Mouse (Mus musculus): ENCODE results near the gene Klrb1b. TPM values are rescaled to one million over a fixed set of nuclear protein-coding genes. Genes with fewer than 3 reads are reported as not detected.
"Not testable (repeated sequence)": the region's sequence is repeated elsewhere in the genome, so short reads cannot be mapped to it uniquely, and the experiment has no call there.

Gene Klrb1b
- polyA plus RNA-seq, 1 experiment, result not detected

DNA sequence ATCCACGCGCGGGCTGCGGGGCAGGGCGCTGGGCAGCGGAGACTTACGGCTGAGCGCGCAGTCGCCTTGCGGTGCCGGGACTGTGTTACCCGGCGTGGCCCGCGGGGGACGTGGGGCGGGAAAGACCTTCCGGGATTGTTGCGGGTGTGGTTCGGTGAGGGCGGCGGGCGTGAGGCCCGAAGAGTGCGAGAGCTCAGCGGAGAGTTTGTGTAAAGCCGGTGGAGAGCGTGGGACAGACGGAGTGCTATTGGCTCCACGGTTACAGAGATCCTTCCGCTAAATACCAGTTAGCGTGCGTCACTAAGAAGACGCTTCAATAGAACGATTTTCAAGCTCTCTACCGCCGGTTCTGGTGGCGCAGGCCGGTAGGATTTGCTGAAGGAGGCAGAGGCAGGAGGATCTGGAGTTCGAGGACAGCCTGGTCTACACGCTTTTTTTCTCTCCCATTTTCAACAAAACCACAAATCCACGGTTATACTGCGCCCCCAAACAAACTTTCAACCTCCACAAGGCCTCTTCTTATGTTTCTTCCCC lies 16.9 kb upstream of the Klrb1b start:
- under 1% methylated on average over 44 of the region's 44 CpGs for WGBS
- H3K27ac ChIP-seq (ENCODE audit: insufficient read depth, low read depth, low read length), result peak overlapping the region; percentile 90
- H3K4me3 ChIP-seq (ENCODE audit: insufficient read depth, low read depth, low read length), result peak overlapping the region; percentile 85
- H3K4me1 ChIP-seq (ENCODE audit: control insufficient read depth, insufficient read depth, low read length), result peaks cover 8% of the 10 kb centered on the region
- TF ChIP-seq POLR2A (IDR thresholded peaks at IDR 0.05; ENCODE audit: insufficient read depth, low read depth, low read length), result no peak; the same call in 1 of the 2 replicates
- TF ChIP-seq CTCF (IDR thresholded peaks at IDR 0.05; ENCODE audit: insufficient read depth, low read depth, low read length), result no peak

DNA sequence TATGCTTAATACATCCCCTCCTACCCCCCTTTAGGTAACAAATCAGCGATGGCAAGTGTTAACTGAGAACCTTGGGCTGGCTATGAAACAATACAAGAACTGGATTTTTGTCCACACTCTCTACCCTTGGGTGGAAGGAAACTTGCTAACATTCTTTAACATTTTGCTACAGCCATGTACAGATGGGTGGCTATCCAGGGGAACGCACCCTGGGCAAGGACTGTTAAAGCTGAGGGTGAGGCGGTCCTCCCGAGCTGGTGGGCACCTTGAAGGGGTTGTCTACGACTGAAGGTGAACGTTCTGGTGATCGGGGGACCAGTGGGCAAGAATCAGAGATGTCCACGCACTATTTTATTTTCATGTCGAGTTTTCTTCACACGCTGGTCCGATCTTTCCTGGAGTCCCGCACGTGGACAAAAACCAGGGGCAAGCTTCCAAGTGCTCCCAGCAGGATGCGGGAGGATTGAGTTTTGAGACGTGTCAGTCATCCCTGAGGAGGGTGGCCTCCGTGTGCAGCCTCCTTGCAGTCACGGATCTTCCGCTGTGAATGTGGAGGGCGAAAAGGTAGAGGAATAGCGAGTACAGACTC lies 16.3 kb upstream of the Klrb1b start:
- Histone ChIP-seq H3K4me1 (ENCODE audit: control insufficient read depth, insufficient read depth, low read length) (peaks cover 8% of the 10 kb centered on the region), H3K4me3 (ENCODE audit: insufficient read depth, low read depth, low read length) (peak overlapping the region; percentile 85), H3K27ac (ENCODE audit: insufficient read depth, low read depth, low read length) (peak overlapping the region; percentile 90)
- no peak for TF ChIP-seq CTCF (IDR thresholded peaks at IDR 0.05; ENCODE audit: insufficient read depth, low read depth, low read length)
- TF ChIP-seq POLR2A (IDR thresholded peaks at IDR 0.05; ENCODE audit: insufficient read depth, low read depth, low read length), result no peak
- 1% methylated on average over 20 of the region's 20 CpGs for WGBS

DNA sequence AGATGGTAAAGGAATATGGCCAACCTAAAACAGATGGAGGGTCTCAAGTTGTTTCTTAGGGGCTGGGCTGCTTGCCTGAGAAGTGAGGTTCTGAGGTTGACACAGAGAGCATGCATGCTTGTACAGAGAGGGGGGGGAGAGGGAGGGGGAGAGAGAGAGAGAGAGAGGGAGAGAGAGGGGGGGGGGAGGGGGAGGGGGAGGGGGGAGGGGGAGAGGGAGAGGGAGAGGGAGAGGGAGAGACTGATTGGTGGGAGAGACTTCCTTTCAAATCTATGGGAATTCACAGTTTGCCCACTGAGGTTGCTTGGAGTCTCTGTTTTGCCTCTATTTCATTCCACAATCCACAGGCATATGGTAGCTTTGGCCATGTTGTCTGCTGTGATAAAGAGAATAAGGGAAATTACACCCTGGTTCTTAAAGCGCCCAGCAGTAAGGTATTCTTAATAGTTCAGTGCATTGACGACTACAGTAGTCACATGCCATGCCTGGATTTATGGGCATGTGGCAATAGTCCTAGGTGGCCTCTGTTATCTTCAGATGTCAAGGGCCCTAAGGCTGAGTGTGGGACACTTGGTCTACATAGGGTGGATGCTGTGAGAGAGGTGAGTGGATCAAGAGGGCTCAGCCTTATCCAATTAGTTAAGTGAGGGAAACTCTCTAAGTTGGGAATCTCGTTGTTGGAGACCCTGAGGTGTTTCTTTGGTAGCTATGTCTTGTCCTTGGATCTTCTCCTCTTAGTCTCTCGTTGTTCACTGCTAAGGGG lies 15.4 kb upstream of the Klrb1b start:
- Histone ChIP-seq H3K4me1 (ENCODE audit: control insufficient read depth, insufficient read depth, low read length) (peaks cover 8% of the 10 kb centered on the region), H3K4me3 (ENCODE audit: insufficient read depth, low read depth, low read length) (no peak overlapping the region), H3K27ac (ENCODE audit: insufficient read depth, low read depth, low read length) (no peak overlapping the region)
- TF ChIP-seq CTCF (IDR thresholded peaks at IDR 0.05; ENCODE audit: insufficient read depth, low read depth, low read length), result no peak
- no peak for TF ChIP-seq POLR2A (IDR thresholded peaks at IDR 0.05; ENCODE audit: insufficient read depth, low read depth, low read length)
- WGBS, result 35% methylated on average over 4 of the region's 4 CpGs

DNA sequence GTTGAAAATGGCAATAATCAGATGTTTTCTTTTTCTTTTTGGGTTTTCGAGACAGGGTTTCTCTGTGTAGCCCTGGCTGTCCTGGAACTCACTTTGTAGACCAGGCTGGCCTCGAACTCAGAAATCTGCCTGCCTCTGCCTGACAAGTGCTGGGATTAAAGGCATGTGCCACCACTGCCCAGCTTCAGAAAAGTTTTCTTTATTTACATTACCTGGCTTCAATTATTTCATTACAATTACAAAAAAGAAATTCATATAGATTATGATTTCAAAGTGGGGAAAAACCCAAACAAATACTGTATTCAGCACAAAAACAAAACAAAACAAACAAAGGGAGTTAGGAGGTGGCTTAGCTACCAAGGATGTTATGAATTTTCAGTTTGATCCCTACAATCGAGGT lies 14.5 kb upstream of the Klrb1b start:
- not testable (repeated sequence) for H3K4me3 ChIP-seq (ENCODE audit: insufficient read depth, low read depth, low read length); H3K27ac ChIP-seq (ENCODE audit: insufficient read depth, low read depth, low read length); H3K4me1 ChIP-seq (ENCODE audit: control insufficient read depth, insufficient read depth, low read length)
- WGBS, result 87% methylated on average over 3 of the region's 3 CpGs

DNA sequence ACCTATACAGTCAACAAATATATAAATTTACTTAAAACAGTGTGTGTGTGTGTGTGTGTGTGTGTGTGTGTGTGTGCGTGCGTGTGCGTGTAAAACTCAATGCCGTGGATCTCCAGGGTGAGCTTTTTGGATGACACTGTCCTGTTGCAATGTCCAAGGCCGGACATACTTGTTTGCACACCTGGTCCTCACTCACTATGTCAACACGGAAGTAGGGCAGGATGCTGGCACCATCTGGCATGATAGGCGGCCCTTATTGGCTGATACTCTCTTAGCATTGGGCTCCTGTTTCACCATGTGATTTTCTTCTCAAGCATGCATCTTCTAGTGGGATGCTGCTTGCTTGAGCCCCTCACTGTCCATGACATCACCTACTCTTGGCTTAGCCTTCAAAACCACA lies 13.8 kb upstream of the Klrb1b start:
- WGBS, result 69% methylated on average over 7 of the region's 7 CpGs
- H3K4me3 ChIP-seq (ENCODE audit: insufficient read depth, low read depth, low read length), result no peak overlapping the region
- TF ChIP-seq CTCF (IDR thresholded peaks at IDR 0.05; ENCODE audit: insufficient read depth, low read depth, low read length) (no peak), POLR2A (IDR thresholded peaks at IDR 0.05; ENCODE audit: insufficient read depth, low read depth, low read length) (no peak)
- H3K4me1 ChIP-seq (ENCODE audit: control insufficient read depth, insufficient read depth, low read length), result peaks cover 3% of the 10 kb centered on the region
- H3K27ac ChIP-seq (ENCODE audit: insufficient read depth, low read depth, low read length), result no peak overlapping the region

DNA sequence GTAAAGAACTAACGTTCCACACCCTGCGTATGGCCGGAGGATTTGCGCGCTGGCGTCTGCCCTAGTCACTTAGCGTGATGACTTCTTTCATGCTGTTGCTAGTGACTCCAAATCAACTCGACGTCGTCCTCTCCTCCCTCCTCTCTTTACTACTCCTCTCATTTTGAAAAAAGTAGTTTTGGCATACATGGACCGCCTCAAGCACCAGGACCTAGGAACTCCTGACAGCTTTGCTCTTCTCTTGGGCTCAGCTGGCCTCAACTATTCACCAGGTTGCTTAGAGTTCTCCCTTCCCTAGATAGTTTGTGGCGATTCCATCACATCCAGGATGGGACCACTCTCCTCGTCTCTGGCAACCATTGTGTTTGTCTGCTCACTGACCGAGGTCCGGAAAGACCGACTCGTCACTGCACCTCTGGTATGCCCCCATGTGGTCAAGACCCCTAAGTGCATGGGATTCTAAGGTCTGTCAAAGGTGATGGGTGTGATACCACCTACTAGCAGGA lies 13.2 kb upstream of the Klrb1b start:
- peak overlapping the region; percentile 10; the same call in 1 of the 2 replicates for H3K27ac ChIP-seq (ENCODE audit: insufficient read depth, low read depth, low read length)
- H3K4me1 ChIP-seq (ENCODE audit: control insufficient read depth, insufficient read depth, low read length), result peaks cover 3% of the 10 kb centered on the region
- WGBS, result under 1% methylated on average over 17 of the region's 17 CpGs
- peak overlapping the region; percentile 99 for H3K4me3 ChIP-seq (ENCODE audit: insufficient read depth, low read depth, low read length)
- TF ChIP-seq CTCF (IDR thresholded peaks at IDR 0.05; ENCODE audit: insufficient read depth, low read depth, low read length) (peak; percentile 58; the same call in 1 of the 2 replicates), POLR2A (IDR thresholded peaks at IDR 0.05; ENCODE audit: insufficient read depth, low read depth, low read length) (no peak)

DNA sequence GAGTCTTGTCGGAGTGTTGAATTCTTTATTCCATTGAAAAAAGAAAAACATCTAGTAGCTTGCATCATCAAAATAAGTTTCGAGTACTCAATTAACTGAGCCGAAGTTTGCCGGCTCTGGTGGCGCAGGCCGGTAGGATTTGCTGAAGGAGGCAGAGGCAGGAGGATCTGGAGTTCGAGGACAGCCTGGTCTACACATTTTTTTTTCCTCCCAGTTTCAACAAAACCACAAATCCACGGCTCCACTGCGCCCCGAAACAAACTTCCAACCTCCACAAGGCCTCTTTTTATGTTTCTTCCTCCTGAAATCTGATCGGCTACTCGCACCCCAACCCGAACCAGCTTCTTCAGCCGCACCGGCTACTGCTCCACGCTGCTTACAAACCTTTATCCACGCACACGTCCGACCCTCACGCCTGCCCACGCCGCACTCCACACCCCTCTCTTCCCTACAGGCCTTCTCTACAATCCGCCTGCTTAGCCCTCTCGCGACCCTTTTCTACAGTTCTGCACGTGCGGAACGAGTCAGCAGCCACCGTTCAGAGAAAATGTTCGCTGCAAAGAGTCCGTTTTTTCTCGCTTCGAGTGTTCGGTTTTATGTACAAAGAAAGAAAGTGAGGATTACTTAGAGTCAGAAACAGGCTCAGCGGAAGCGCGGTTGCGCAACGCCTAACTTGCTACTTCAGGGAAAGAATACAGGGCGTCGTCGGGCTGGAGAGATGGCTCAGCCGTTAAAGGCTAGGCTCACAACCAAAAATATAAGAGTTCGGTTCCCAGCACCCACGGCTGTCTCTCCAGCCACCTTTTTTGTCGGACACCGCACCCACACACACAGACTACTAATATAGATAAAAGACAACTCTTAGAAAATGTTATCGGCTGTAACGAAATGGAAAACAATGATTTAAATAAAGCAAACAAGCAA lies 12.5 kb upstream of the Klrb1b start:
- Histone ChIP-seq H3K27ac (ENCODE audit: insufficient read depth, low read depth, low read length) (peak overlapping the region; percentile 87), H3K4me3 (ENCODE audit: insufficient read depth, low read depth, low read length) (peak overlapping the region; percentile 99), H3K4me1 (ENCODE audit: control insufficient read depth, insufficient read depth, low read length) (no peaks in the 10 kb centered on the region; the same call in 1 of the 2 replicates)
- TF ChIP-seq CTCF (IDR thresholded peaks at IDR 0.05; ENCODE audit: insufficient read depth, low read depth, low read length) (no peak), POLR2A (IDR thresholded peaks at IDR 0.05; ENCODE audit: insufficient read depth, low read depth, low read length) (no peak)
- under 1% methylated on average over 49 of the region's 49 CpGs for WGBS

DNA sequence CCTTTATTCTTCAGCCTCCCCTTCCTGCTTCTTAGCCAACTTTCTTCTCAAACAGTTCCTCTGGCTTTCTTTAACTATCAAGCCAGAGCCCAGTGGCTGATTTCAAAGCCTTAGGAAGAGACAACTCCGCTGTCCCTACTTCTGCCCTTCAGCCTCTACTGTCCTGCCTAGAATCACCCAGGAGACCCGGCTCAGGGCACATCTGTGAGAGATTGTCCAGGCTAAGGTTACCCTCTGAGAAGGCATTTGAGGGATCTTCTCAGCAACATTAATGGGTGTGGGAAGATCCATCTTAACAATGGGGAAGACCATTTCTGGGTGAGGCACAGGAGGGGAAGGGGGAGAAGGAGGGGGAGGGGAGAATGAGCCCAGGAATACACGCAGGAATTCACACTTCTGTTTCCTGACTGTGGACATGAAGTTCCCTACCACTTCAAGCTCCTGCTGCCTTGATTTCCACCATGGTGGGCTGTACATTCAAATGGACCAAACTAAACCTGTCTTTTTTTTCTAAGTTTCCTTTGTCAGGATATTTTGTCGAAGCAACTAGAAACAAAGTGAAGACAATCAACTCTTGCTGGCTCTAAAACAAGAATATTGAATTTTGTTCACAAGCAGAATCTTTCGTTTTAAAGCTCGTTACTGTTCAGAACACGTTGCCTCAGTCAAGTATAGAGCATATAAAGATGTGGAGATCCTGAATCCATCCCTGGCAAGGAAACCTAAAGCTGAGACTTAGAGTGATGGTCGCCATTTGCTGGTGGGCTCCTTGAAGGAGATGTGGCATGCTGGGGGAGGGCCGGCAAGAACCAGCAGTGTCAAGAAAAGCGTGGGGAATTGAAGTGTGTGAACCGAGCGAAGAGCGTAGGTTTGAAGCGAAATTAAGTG lies 11.6 kb upstream of the Klrb1b start:
- 3% methylated on average over 14 of the region's 14 CpGs for WGBS
- peak overlapping the region; percentile 99 for H3K4me3 ChIP-seq (ENCODE audit: insufficient read depth, low read depth, low read length)
- H3K27ac ChIP-seq (ENCODE audit: insufficient read depth, low read depth, low read length), result peak overlapping the region; percentile 59; the same call in 1 of the 2 replicates
- no peaks in the 10 kb centered on the region; the same call in 1 of the 2 replicates for H3K4me1 ChIP-seq (ENCODE audit: control insufficient read depth, insufficient read depth, low read length)
- TF ChIP-seq POLR2A (IDR thresholded peaks at IDR 0.05; ENCODE audit: insufficient read depth, low read depth, low read length), result no peak
- no peak for TF ChIP-seq CTCF (IDR thresholded peaks at IDR 0.05; ENCODE audit: insufficient read depth, low read depth, low read length)

All from olfactory bulb, adult 2 months (tissue).